Mouse (Mus musculus) heart, embryonic 14.5 days (tissue): Measurements from ENCODE around the gene Slc19a2. TPM values are rescaled to one million over a fixed set of nuclear protein-coding genes. Genes with fewer than 3 reads are reported as not detected.
A peak's percentile ranks its signal among the peaks of the same experiment; 100 is the strongest.

Experiments
- ATAC-seq: fragments of 200-750 bp; cut with Nextera tagmentation; 2 replicates; pipeline ENCODE4 v1.8.0; 2017; ENCODE audit warnings: low read depth, moderate TSS enrichment; ENCODE audit not compliant: insufficient number of reproducible peaks, insufficient read depth, low FRiP score
- H3K27ac ChIP-seq, 2 experiments: fragments of 200-500 bp in 1 of 2; fragments of 300-500 bp in 1 of 2; sonication (generic) in 1 of 2; replicated peaks in 1 of 2; 2 replicates each; pipeline ENCODE4 v1.5.1; 2012 to 2014; ENCODE audit warnings: low read depth in 2 of 2, low read length in 2 of 2, control low read depth in 1 of 2, mild to moderate bottlenecking in 1 of 2, mixed read lengths in 1 of 2; ENCODE audit not compliant: control insufficient read depth in 1 of 2, insufficient read depth in 1 of 2
- H3K27me3 ChIP-seq: fragments of 300-500 bp; sonication (generic); 2 replicates; pipeline ENCODE4 v1.6.1; 2014; ENCODE audit warnings: mild to moderate bottlenecking, low read length, control low read depth; ENCODE audit not compliant: control insufficient read depth, insufficient read depth
- H3K36me3 ChIP-seq: fragments of 300-500 bp; sonication (generic); 2 replicates; pipeline ENCODE4 v1.6.1; 2014; ENCODE audit warnings: mild to moderate bottlenecking, control low read depth, low read length, mixed read lengths; ENCODE audit not compliant: control insufficient read depth, insufficient read depth
- H3K4me1 ChIP-seq, 2 experiments: fragments of 200-500 bp in 1 of 2; fragments of 300-500 bp in 1 of 2; sonication (generic) in 1 of 2; 2 replicates each; pipeline ENCODE4 v1.6.1; 2012 to 2014; ENCODE audit warnings: low read length in 2 of 2, control low read depth in 1 of 2, mixed read lengths in 1 of 2; ENCODE audit not compliant: control insufficient read depth in 2 of 2, insufficient read depth in 2 of 2
- H3K4me2 ChIP-seq: fragments of 300-500 bp; sonication (generic); 2 replicates; pipeline ENCODE4 v1.6.1; 2014; ENCODE audit warnings: mild to moderate bottlenecking, low read length
- H3K4me3 ChIP-seq, 2 experiments: fragments of 200-500 bp in 1 of 2; fragments of 300-500 bp in 1 of 2; sonication (generic) in 1 of 2; 2 replicates each; pipeline ENCODE4 v1.5.1; 2012 to 2014; ENCODE audit warnings: low read length in 2 of 2, mild to moderate bottlenecking in 2 of 2, control low read depth in 1 of 2, low read depth in 1 of 2, moderate library complexity in 1 of 2; ENCODE audit not compliant: control insufficient read depth in 1 of 2, insufficient read depth in 1 of 2
- H3K9ac ChIP-seq: fragments of 300-500 bp; sonication (generic); 2 replicates; pipeline ENCODE4 v1.6.1; 2014; ENCODE audit warnings: mild to moderate bottlenecking, low read length
- H3K9me3 ChIP-seq: fragments of 300-500 bp; sonication (generic); 2 replicates; pipeline ENCODE4 v1.6.1; 2016; ENCODE audit warnings: low read length, control low read depth; ENCODE audit not compliant: control insufficient read depth
- WGBS: fragments of 180-500 bp; shearing (Covaris S2); extraction: QIAGEN DNeasy Blood & Tissue Kit; methylation state at CpG from one replicate; pipeline ENCODE4 v1.1.7; 2014; 5-methylcytosine and 5-hydroxymethylcytosine counted together
- polyA plus RNA-seq: library from polyadenylated mRNA; unstranded; fragments of >200 nt; fragmentation: Nextera tagmentation; extraction: Ambion mirVana; gene quantifications from 2 replicates; pipeline ENCODE4 v1.2.1, GENCODE M21; 2014

Slc19a2 gene
- polyA plus RNA-seq, 1 experiment from 2014 or later, result 8.3 TPM

DNA sequence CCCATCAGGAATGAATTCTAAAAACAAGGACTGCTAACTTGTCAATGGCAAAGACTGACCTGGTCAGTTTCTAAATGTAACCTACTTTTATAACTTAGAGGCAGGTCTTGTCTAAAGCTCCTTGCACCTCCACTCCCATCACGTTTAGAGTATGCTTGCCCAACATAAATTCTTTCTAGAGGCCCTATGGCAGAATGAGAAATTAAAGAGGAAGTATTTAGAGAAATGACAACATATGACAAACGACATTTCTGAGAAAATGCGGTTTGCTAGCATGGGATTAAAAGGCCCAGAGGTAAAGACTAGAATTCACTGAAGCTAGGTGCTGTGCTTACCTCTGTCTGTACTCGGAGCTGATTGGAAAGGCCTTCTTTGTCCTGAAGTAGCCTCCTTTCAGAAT, 53.1 kb downstream of the Slc19a2 start:
- H3K4me1 ChIP-seq, result peaks cover 0 to 4% of the 10 kb centered on the region in 2 experiments; a peak in 1 of 4 replicates
- H3K9me3 ChIP-seq, result no peaks in the 10 kb centered on the region
- H3K4me3 ChIP-seq, result no peak overlapping the region
- 88% methylated on average over 4 of the region's 4 CpGs for WGBS
- H3K27me3 ChIP-seq, result no peaks in the 10 kb centered on the region
- H3K27ac ChIP-seq, result no peak overlapping the region
- H3K9ac ChIP-seq, result no peak overlapping the region
- ATAC-seq, result no peak
- H3K4me2 ChIP-seq, result no peak overlapping the region
- H3K36me3 ChIP-seq, result peaks cover 69% of the 10 kb centered on the region

GRCm38 (mm10) chr1:164303821-164304220, 55.0 kb downstream of the Slc19a2 start, which contains the start of gene Nme7:
Nme7 (plus strand) TSS chr1:164304121.
- Histone ChIP-seq H3K27me3 (no peaks in the 10 kb centered on the region), H3K36me3 (peaks cover 50% of the 10 kb centered on the region), H3K27ac (no peak within 1 kb of the TSS), H3K9ac (no peak within 1 kb of the TSS), H3K4me1 (peaks cover 0 to 4% of the 10 kb centered on the region in 2 experiments; a peak in 2 of 4 replicates), H3K9me3 (no peaks in the 10 kb centered on the region), H3K4me3 (no peak within 1 kb of the TSS), H3K4me2 (no peak within 1 kb of the TSS)
- WGBS, result 85% methylated on average over 5 of the region's 5 CpGs
- no peak for ATAC-seq

DNA sequence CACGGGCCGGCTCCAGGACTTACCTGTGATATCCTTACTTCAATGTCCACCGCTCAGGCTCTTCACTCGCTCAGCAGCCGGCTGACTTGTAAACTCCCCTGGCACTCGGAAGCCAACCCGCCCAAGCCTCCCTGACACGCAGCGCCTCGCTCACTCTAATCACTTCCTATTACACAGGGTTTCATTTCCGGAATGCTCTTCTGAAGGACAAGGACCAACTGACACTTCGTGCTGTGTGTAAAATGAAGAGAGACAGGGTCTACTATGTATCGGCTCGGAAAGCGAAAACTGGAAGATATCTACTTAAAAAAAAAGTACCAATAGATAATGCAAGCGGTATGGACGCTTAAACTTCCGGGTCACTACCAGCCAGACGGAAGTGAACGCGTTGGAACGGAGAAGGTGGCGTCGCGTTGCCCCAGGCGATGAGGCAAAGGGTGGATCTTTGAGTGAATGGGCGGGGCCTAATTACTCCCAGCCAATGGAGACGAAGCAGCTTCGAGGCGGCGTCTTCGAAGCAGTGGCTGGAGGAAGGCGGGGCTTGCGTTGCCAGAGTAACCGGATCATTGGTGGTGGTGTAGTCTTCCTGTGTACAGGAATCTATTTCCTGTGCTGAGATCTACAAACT, 58.4 kb downstream of the Slc19a2 start, which contains the start of gene Blzf1:
Gene Blzf1, minus strand, starts transcription at position 366 of the 628 bp plus-strand sequence.
- H3K9ac ChIP-seq, result peak within 1 kb of the TSS; percentile 88
- peak within 1 kb of the TSS; percentile 95 to 97 for H3K4me3 ChIP-seq
- ATAC-seq, result peak; percentile 97
- H3K36me3 ChIP-seq, result peaks cover 23% of the 10 kb centered on the region
- no peaks in the 10 kb centered on the region for H3K9me3 ChIP-seq
- H3K27ac ChIP-seq, result peak within 1 kb of the TSS; percentile 77 to 82
- peak within 1 kb of the TSS; percentile 83 for H3K4me2 ChIP-seq
- under 1% methylated on average over 35 of the region's 35 CpGs for WGBS
- H3K27me3 ChIP-seq, result no peaks in the 10 kb centered on the region
- H3K4me1 ChIP-seq, result peaks cover 0 to 4% of the 10 kb centered on the region in 2 experiments; a peak in 2 of 4 replicates

- ATAC-seq, result no peak
- H3K27me3 ChIP-seq, result no peaks in the 10 kb centered on the region
- peaks cover 21% of the 10 kb centered on the region for H3K36me3 ChIP-seq
- H3K4me1 ChIP-seq, result peaks cover 0 to 4% of the 10 kb centered on the region in 2 experiments; a peak in 2 of 4 replicates
- 12% methylated on average over 10 of the region's 10 CpGs for whole genome bisulfite sequencing
- H3K4me2 ChIP-seq, result peak overlapping the region; percentile 83
- H3K27ac ChIP-seq, result no peak overlapping the region
- peak overlapping the region; percentile 95 to 97 for H3K4me3 ChIP-seq
- H3K9me3 ChIP-seq, result no peaks in the 10 kb centered on the region
- peak overlapping the region; percentile 88 for H3K9ac ChIP-seq
Observed at GRCm38 (mm10) chr1:164307922-164308321, 59.1 kb downstream of the Slc19a2 start.

DNA sequence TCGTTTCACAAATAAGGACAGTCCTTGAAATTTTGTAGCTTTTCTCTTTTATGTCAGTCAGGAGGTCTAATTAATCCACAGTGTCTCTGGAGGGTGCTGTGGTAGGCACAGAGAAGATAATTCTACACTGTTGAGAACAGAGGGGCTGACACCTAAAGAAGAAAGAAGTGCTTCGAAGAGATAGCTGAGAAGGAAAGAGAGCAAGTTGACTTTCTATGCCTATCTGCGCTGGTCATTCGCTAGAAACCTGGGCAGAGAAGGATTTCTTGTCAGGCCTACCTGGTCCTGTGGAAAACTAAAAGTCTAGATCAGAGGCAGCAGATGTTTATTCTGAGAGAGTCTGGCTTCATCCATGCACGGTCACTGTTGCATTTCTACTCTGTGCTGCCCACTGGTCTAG, 65.2 kb downstream of the Slc19a2 start:
- Histone ChIP-seq H3K27ac (no peak overlapping the region), H3K4me1 (peaks cover 5 to 9% of the 10 kb centered on the region in 2 experiments; a peak in 2 of 4 replicates), H3K36me3 (peaks cover 18% of the 10 kb centered on the region; the same call in 1 of the 2 replicates), H3K9ac (no peak overlapping the region), H3K27me3 (no peaks in the 10 kb centered on the region), H3K9me3 (no peaks in the 10 kb centered on the region), H3K4me3 (no peak overlapping the region), H3K4me2 (no peak overlapping the region)
- WGBS, result 83% methylated on average over 5 of the region's 5 CpGs
- ATAC-seq, result no peak

Other genes starting within 250 kb of the Slc19a2 start
- 1.9 and 2.2 TPM in 2 replicates for gene Sele, start 200.8 kb upstream of the Slc19a2 start, polyA plus RNA-seq
- gene Sell, start 187.1 kb upstream of the Slc19a2 start, polyA plus RNA-seq, result 0.34 TPM in 1 of 2 replicates, not detected in the other
- 0.53 and 0.86 TPM in 2 replicates for gene Selp, start 133.8 kb upstream of the Slc19a2 start, polyA plus RNA-seq
- gene F5, start 97.2 kb upstream of the Slc19a2 start, polyA plus RNA-seq, result 0.26 and 0.38 TPM in 2 replicates
- gene Ccdc181, start 26.5 kb downstream of the Slc19a2 start, polyA plus RNA-seq, result 10.2 and 10.8 TPM in 2 replicates
- gene Nme7, start 55.1 kb downstream of the Slc19a2 start, polyA plus RNA-seq, result 16.7 and 19.4 TPM in 2 replicates
- 27.2 and 28.5 TPM in 2 replicates for gene Blzf1, start 58.4 kb downstream of the Slc19a2 start, polyA plus RNA-seq
- gene Atp1b1, start 209.3 kb downstream of the Slc19a2 start, polyA plus RNA-seq, result 303 and 312 TPM in 2 replicates